Mouse (Mus musculus) erythroblast, adult 5-6 weeks (primary cell): Measurements from ENCODE around the gene Pars2. TPM values are rescaled to one million over a fixed set of nuclear protein-coding genes. Genes with fewer than 3 reads are reported as not detected.

Source experiments
- ATAC-seq: replicated peaks from 2 replicates; pipeline ENCODE4 v1.8.0; 2016; ENCODE audit warnings: moderate number of reproducible peaks, mild to moderate bottlenecking, moderate TSS enrichment, inconsistent platforms; ENCODE audit not compliant: poor library complexity, low FRiP score, severe bottlenecking
- total RNA-seq, 2 experiments: library from RNA; stranded (forward) in 1 of 2; stranded (reverse) in 1 of 2; fragments of 150-400 nt in 1 of 2; fragments of 200-764, 138-1000 nt in 1 of 2; gene quantifications; 2 replicates each; pipeline versions ENCODE4 v1.2.3 to v1.2.4; 2015 to 2017; ENCODE audit warnings: low replicate concordance in 2 of 2

Gene Pars2
- total RNA-seq, 2 experiments from 2014 or later = 0.58 to 2.6 TPM

DNA sequence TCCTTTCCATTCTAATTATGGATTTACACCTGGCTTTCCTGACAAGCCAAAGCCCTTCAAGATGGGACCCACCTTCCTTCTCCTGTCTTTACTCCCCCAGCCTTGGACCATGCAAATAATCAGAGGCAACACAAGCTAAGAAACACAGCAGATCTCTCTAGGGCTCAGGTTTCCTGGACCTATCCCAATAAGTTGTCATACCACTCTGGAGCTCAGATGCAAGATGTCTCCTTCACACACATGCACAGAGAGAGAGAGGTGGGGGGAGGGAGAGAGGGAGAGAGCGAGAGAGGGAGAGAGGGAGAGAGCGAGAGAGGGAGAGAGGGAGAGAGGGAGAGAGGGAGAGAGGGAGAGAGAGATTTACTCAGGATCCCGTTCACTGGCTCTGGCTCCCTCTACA, 18.6 kb upstream of the Pars2 start:
- ATAC-seq = no peak

GRCm38 (mm10) chr4:106633281-106634085, 17.4 kb upstream of the Pars2 start:
- no peak for ATAC-seq

DNA sequence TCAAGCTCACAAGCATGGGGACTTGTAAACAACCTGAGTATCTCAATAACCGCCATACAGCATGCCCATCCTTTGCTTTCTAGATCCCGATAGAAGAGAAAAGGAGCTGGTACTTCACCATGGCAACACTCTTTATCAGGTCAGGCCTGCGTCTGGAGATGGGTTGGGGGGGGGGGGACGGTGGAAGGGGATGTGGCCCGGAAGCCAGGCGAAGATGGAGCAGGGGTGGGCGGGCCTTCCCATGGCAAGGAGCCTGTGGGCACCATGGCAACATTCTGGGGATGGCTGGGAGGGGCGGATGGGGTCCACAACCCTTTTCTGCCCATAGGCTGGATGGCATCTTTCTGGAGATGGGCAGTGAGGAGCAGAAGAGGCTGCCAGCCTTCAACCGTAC, 16.8 kb upstream of the Pars2 start:
- no peak for ATAC-seq

GRCm38 (mm10) chr4:106643483-106644217, 7.2 kb upstream of the Pars2 start:
- ATAC-seq = no peak

GRCm38 (mm10) chr4:106644218-106644610, 6.7 kb upstream of the Pars2 start:
- ATAC-seq = no peak

DNA sequence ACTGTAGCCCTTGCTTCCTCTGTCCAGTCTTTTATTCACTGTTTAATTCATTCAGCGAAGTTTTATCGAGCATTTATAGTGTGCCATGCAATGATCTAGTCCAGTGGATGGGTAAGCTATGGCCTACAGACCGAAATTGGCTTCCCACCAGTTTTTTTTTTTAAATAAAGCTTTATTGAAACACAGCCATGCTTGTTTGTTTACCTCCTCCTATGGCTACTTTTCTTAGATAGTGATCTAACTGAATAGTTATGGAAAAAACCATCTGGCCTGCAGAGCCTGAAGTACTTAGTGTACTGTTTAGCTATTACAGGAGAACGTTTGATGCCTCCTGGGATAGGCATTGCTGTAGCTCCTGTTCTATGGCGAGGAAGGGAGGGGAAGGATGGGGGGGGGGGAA, 5.1 kb upstream of the Pars2 start:
- no peak for ATAC-seq

DNA sequence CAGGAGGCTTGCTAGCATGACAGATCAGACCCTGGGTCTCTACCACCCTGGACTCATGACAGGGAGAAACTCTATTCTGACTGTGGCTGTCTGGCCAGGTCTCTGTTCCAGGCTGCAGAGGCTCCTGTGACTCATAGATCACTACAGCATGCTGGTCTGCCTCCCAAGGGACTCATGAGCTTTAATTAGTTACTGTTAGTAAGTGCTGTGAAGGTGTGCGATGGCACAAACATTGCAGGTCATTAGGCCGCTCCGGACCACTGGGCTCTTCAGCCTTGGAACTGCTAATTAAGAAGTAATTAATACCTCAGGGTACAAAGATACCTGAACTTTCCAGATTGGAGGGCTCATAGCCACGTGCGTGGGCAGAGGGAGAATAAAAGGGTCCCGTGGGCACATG, 3.7 kb upstream of the Pars2 start:
- ATAC-seq = no peak

- ATAC-seq = no peak
These were observed 1.7 kb downstream of the Pars2 start for GRCm38 (mm10) chr4:106652546-106652945.

DNA sequence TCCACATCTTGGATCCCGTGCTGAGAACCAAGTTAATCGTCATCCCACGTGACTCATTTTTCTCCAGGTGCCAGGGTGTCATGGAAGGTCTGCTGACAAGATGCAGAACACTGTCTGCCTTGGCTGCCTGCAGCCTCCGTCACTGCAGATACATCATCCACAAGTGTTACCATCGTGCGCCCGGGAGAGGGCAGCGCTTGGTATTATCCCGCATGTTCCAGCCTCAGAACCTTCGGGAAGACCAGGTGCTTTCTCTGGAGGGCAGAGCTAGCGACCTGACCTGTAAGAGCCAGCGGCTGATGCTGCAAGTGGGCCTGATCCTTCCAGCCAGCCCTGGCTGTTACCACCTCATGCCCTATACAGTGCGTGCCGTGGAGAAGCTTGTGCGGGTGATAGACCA, 2.2 kb downstream of the Pars2 start:
- ATAC-seq = no peak

DNA sequence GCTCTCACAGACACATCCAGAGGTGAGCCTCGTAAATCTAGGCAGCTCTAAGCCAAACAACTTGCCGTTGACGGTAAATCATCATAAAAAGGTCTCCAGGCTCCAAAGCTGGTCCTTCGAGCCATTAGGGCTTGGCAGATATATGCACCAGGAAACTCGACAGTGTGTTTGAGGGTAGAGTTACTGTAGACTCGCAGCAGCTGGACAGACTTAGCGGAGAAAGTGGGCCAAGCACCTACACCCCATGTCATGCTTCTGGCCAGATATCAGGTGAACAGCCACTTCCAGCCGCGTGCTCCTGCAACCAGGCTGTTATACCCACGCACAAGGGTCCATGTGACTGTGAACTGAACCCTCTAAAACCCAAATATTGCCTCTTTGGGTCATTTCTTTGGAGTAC, 4.8 kb downstream of the Pars2 start:
- no peak for ATAC-seq

- ATAC-seq = no peak
These were observed 13.1 kb downstream of the Pars2 start for GRCm38 (mm10) chr4:106663956-106664470.

DNA sequence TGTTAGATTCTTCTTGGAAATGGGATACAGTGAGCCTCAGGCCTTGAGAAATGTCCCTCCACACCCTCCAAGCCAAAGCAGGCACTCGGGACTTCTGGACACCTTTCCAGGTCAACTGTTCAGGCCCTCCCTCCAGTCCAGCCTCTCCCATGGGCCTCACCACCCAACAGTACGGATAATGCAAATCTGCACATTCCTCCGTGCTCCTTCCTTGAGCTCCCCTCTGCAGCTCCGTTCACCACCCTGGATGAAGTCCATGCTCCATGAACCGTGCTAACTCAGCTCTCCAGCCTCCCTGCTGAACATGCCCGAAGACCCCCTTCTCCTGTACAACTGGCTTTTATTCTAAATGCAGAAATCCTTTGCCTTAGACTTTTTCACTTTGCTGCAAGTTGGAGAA, 13.8 kb downstream of the Pars2 start:
- no peak for ATAC-seq

GRCm38 (mm10) chr4:106665269-106665668, 14.4 kb downstream of the Pars2 start:
- no peak for ATAC-seq

DNA sequence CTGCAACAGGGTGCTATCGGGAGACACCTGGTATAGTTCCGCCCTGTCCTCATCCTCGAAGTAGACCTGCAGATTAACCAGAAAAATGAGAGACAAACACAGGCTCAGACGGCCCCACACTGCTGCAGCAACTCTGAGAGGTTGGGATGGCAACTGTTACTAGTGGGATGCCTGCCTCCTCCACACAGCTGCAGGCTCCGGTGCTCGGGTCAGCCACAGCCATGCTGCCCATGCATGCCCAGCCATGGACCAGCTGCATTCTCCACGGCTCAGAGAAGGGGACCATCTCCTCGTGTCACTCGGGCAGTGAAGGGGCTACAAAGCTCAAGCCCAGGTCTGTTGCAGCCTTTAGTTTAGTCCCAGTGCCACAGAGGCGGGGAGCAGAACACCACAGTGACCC, 14.8 kb downstream of the Pars2 start:
- no peak for ATAC-seq

DNA sequence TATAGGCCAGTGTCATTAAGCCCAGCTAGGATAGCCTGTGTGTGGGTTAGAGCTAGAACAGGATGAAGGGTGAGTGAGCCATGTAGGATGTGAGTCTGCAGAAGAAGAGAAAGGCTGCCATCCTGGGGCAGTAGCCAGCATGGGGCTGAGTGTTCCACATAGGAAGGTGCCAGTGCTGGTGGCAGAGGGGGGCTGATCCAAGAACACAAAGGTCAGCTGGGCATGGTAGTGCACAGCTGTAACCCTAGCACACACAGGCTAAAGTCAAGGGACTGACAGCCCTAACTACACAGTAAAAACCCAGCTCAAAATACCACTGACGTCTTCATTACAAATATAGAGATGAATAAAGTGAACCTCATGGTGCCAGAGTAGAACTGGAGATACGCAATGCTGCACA, 15.7 kb downstream of the Pars2 start:
- ATAC-seq = no peak

- no peak for ATAC-seq
These were observed 25.9 kb downstream of the Pars2 start for GRCm38 (mm10) chr4:106676749-106677148.

- ATAC-seq = peak; percentile 97
These were observed 27.7 kb downstream of the Pars2 start, which contains the start of gene Ttc4 for GRCm38 (mm10) chr4:106678442-106679118. TSS of gene Ttc4 (minus strand) at chr4:106678944.

DNA sequence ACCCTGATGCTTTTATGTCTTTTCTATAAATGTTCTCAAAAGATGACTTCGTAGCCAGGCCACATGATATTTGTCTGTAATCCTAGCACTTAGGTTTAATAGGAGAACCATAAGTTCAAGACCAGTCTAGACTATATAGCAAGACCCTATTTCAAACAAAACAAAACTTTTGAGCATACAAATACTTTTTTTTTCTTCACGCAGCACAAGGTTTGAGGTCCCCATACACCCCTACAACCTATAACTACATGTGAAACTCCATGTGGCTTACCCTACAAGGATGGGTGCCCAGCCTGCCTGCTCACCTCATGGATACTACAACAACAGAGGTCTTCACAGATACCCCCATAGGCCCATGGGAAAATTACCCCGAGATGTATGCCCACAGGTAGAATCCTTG, 28.3 kb downstream of the Pars2 start:
- ATAC-seq = peak; percentile 30; the same call in 1 of the 2 replicates

- ATAC-seq = no peak
These were observed 30.1 kb downstream of the Pars2 start for GRCm38 (mm10) chr4:106680955-106681354.

DNA sequence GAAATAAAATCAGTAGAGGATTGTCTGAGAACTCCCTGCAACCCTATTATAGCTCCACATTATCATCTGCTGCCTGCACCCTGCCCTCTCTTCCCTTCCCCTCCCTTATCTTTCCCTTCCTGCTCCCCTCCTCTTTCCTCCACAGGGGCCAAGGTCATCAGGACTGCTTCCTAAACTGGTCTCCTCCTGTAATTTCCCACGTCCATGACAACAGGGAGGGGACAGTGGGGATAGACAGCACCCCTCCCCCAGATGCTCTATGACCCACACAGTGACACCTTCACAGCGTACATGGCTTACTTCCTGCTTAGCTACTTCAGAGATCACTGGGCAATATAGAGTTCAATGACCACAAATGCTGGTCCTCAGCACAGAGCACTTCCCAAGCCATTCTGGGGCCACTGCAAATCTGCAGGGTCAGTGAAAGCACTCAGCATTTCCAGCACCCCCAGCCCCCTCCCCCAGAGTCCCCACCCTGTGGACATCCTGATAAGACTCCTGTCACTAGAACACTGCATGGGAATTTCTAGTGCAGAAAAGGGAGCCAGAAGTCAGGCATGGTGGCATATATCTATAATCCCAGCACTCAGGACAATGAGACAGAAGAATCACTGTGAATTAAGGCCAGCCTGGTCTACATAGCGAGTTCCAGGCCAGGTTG, 37.9 kb downstream of the Pars2 start:
- no peak for ATAC-seq
